Mouse (Mus musculus) C2C12 (cell line): Measurements from ENCODE around the gene Cx3cl1. TPM values are rescaled to one million over a fixed set of nuclear protein-coding genes. Genes with fewer than 3 reads are reported as not detected.

Experiments used
- H3K27me3 ChIP-seq: one replicate; pipeline ENCODE4 v1.6.1; 2011; ENCODE audit not compliant: control insufficient read depth, insufficient read depth, insufficient read length
- H3K36me3 ChIP-seq: one replicate; pipeline ENCODE4 v1.6.1; 2011; ENCODE audit not compliant: control insufficient read depth, insufficient read depth
- H3K4me3 ChIP-seq: one replicate; pipeline ENCODE4 v1.5.1; 2011; ENCODE audit warnings: mild to moderate bottlenecking, control low read depth; ENCODE audit not compliant: poor library complexity, insufficient read depth, severe bottlenecking
- H3K79me2 ChIP-seq: one replicate; pipeline ENCODE4 v1.6.1; 2011; ENCODE audit not compliant: control insufficient read depth, insufficient read depth
- H3K79me3 ChIP-seq: one replicate; pipeline ENCODE4 v1.6.1; 2011; ENCODE audit warnings: low read depth, control low read depth
- H3ac ChIP-seq: one replicate; pipeline ENCODE3; 2011; ENCODE audit warnings: low read depth; ENCODE audit not compliant: control insufficient read depth, insufficient read length
- CEBPB ChIP-seq: IDR thresholded peaks from one replicate; pipeline ENCODE4 v1.6.1; 2011; ENCODE audit warnings: low read depth, mild to moderate bottlenecking, control low read depth, moderate library complexity
- CTCF ChIP-seq: IDR thresholded peaks from one replicate; pipeline ENCODE4 v1.5.1; 2011; ENCODE audit not compliant: control insufficient read depth, insufficient read depth, insufficient read length
- FOSL1 ChIP-seq: IDR thresholded peaks from one replicate; pipeline ENCODE4 v1.8.0; 2011; ENCODE audit warnings: mild to moderate bottlenecking, low read length; ENCODE audit not compliant: poor library complexity, insufficient read depth, severe bottlenecking
- MAX ChIP-seq: IDR thresholded peaks from one replicate; pipeline ENCODE4 v1.6.1; 2011; ENCODE audit warnings: mild to moderate bottlenecking, control low read depth
- MYOD1 ChIP-seq: IDR thresholded peaks from one replicate; pipeline ENCODE4 v1.6.1; 2011; ENCODE audit warnings: low read depth; ENCODE audit not compliant: control insufficient read depth, insufficient read length
- MYOG ChIP-seq: IDR thresholded peaks from one replicate; pipeline ENCODE4 v1.6.1; 2011; ENCODE audit not compliant: control insufficient read depth, insufficient read length; ENCODE audit errors: extremely low read depth
- USF1 ChIP-seq: IDR thresholded peaks from one replicate; pipeline ENCODE4 v1.6.1; 2011; ENCODE audit warnings: low read depth, mild to moderate bottlenecking, control low read depth, moderate library complexity
- polyA plus RNA-seq: library from polyadenylated mRNA; unstranded; fragments of >200 nt; fragmentation: generic; extraction: Trizol; gene quantifications from one replicate; pipeline ENCODE4 v1.2.1, GENCODE M21; 2012; ENCODE audit warnings: missing spikeins

Cx3cl1 gene
- polyA plus RNA-seq, 1 experiment = 12.5 TPM

DNA sequence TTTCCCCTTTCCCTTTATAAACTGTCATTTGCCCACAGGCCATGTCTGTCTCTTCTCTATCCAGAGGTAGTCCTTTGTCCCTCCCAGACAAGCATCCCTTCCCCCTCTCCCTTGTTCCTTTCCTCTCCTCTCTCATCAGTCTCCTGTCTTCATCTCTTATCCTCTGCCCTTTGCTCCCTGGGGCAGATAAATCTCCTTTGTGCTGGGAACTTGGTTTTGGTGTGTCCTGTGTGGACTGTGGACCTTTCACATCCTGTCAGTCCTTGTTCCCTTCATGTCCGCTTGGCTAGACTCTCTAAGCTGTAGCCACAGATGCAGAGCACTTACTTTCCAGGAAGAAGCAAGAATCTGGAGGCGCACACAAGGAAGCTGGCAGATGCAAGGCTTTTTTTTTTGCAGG lies 17.3 kb upstream of the Cx3cl1 start:
- H3K4me3 ChIP-seq = no peak overlapping the region
- no peak overlapping the region for H3ac ChIP-seq
- H3K27me3 ChIP-seq = no peaks in the 10 kb centered on the region
- no peaks in the 10 kb centered on the region for H3K36me3 ChIP-seq
- H3K79me2 ChIP-seq = no peaks in the 10 kb centered on the region
- no peaks in the 10 kb centered on the region for H3K79me3 ChIP-seq
- TF ChIP-seq MAX (no peak), FOSL1 (no peak), MYOD1 (no peak), MYOG (no peak), USF1 (no peak), CTCF (no peak), CEBPB (no peak)

DNA sequence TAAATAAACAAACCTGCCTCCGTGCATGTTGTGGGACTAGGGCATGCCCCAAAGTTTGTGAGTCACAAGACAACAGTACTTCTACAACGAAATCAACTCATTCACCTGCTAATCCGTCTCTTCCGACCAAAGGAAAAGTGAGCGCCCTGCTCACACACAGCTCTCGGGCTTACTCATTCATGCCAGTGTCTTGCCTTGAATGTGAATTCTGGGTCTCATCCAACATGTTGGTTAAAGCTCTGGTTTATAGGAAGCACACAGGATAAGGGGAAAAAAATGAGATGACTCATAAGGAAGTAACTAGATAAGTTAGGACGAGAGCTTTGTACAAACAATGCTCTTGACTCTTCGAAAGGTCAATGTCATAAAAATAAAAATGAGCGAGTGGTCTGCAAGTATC lies 4.8 kb upstream of the Cx3cl1 start:
- H3K4me3 ChIP-seq = no peak overlapping the region
- no peaks in the 10 kb centered on the region for H3K36me3 ChIP-seq
- H3ac ChIP-seq = no peak overlapping the region

DNA sequence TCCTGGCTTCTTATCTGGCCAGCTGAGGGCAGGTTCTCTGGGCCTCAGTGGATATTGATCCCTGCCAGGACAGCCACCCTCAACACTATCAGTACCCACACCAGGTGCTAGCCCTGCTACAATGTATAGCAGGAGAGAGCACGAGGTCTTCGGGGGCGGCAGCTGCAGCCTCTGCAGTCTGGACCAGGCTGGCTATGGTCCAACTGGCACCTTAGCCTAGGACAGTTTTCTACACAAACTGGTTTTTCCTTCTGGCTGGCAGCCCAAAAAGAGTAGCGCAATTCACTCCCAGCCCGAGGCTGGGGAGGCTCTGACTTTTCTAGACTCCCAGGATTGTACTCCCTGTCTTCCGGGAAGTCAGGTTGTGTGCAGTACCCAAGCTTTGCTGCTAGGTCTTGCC lies 864 bp upstream of the Cx3cl1 start:
- peaks cover 33% of the 10 kb centered on the region for H3K79me2 ChIP-seq
- H3K79me3 ChIP-seq = peaks cover 3% of the 10 kb centered on the region
- TF ChIP-seq FOSL1 (no peak), MYOD1 (no peak), MAX (no peak), CTCF (no peak), USF1 (no peak), CEBPB (no peak), MYOG (no peak)
- no peak overlapping the region for H3K4me3 ChIP-seq
- no peak overlapping the region for H3ac ChIP-seq
- no peaks in the 10 kb centered on the region for H3K27me3 ChIP-seq
- no peaks in the 10 kb centered on the region for H3K36me3 ChIP-seq

More for the DNA sequence above, 4.8 kb upstream of the Cx3cl1 start:
- TF ChIP-seq MYOG (no peak), MAX (no peak), MYOD1 (peak; percentile 18), CEBPB (no peak)
- Histone ChIP-seq H3K79me3 (no peaks in the 10 kb centered on the region), H3K27me3 (no peaks in the 10 kb centered on the region), H3K79me2 (no peaks in the 10 kb centered on the region)

DNA sequence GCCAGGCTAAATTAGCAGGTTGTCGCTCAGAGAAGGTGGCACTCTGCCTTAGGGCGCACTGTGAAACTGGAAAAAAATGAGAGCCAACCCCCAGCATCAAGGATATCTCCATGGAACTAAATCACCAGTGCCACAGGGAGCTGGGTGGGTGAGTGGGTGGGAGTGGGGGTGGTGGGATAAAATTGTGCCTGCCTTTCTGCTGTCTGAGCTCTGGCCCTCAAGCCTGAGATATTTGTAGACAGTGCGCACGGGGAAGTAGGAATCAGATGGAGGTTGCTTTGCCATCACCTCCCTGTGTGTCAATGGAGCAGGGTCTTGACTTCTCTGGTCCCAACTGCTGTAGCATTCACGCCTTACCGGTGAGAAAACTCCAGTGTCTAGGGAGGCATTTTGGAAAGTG lies 1.2 kb downstream of the Cx3cl1 start:
- Histone ChIP-seq H3K4me3 (peak overlapping the region; percentile 40), H3ac (no peak overlapping the region), H3K27me3 (no peaks in the 10 kb centered on the region), H3K79me2 (peaks cover 40% of the 10 kb centered on the region), H3K79me3 (peaks cover 5% of the 10 kb centered on the region), H3K36me3 (no peaks in the 10 kb centered on the region)
- TF ChIP-seq USF1 (no peak), MYOG (no peak), MAX (no peak), MYOD1 (no peak), CEBPB (no peak), FOSL1 (no peak), CTCF (no peak)

DNA sequence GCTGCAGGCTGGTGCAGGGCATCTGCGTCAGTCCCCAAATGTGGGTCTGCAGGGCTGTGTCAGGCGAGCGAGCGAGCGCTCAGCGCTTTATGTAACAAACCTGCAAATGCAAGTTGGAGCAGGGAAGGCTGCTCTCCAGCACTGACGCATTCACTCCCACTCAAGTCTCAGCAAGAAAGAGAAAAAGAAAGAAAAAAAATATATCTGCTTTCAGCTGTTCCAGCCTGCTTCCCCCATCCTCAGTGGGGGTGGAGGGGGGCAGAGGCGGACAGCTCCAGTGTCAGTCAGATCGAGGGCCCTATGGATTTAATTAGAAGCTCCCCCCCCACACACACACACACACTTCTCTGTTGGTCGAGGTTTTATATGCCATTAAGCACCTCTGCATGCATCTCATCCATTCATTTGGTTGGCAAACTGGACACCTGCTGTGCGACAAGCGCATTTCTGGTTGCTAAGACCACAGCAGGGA lies 1.9 kb downstream of the Cx3cl1 start:
- no peak for TF ChIP-seq FOSL1
- no peak for TF ChIP-seq CEBPB
- no peak for TF ChIP-seq MAX
- TF ChIP-seq CTCF = no peak
- TF ChIP-seq USF1 = no peak
- TF ChIP-seq MYOG = no peak
- TF ChIP-seq MYOD1 = no peak
- no peak overlapping the region for H3ac ChIP-seq
- no peak overlapping the region for H3K4me3 ChIP-seq
- peaks cover 40% of the 10 kb centered on the region for H3K79me2 ChIP-seq
- peaks cover 5% of the 10 kb centered on the region for H3K79me3 ChIP-seq
- no peaks in the 10 kb centered on the region for H3K27me3 ChIP-seq
- H3K36me3 ChIP-seq = no peaks in the 10 kb centered on the region

DNA sequence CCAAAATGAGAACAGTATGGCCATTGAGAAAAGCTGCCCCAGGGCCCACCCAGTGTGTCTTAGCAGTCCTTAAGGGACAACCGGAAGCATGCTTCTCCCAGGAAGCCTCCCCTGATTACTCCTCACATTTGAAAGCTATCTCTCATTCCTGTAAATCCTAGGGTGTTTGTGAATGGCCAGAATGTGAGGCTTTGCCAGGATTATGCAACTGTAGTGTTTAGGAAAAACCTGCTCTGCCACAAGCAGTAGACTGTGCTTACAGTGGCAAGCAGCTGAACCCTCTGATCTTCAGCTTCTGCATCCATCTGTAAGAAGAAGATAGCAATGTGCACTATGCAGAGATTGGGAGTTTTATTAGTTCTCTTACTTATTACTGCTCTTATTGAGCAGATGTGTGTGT lies 2.8 kb downstream of the Cx3cl1 start:
- H3K79me2 ChIP-seq = peaks cover 40% of the 10 kb centered on the region
- peaks cover 2% of the 10 kb centered on the region for H3K36me3 ChIP-seq
- TF ChIP-seq MYOG (no peak), MAX (no peak), MYOD1 (no peak), USF1 (no peak), CTCF (no peak), FOSL1 (no peak), CEBPB (no peak)
- H3K4me3 ChIP-seq = no peak overlapping the region
- H3ac ChIP-seq = no peak overlapping the region
- H3K27me3 ChIP-seq = no peaks in the 10 kb centered on the region
- peaks cover 5% of the 10 kb centered on the region for H3K79me3 ChIP-seq
